Mouse (Mus musculus) embryonic fibroblast, embryonic 13.5 days (primary cell): ENCODE measurements around the gene Acad12.

Experiments
- CTCF ChIP-seq: IDR thresholded peaks from 2 replicates; pipeline ENCODE4 v1.5.1; 2011; ENCODE audit warnings: mild to moderate bottlenecking, control low read depth, low read length, moderate library complexity, borderline replicate concordance; ENCODE audit not compliant: insufficient read depth
- POLR2A ChIP-seq: IDR thresholded peaks from 2 replicates; pipeline ENCODE4 v1.6.1; 2011; ENCODE audit warnings: low read depth, mild to moderate bottlenecking, control low read depth, low read length, moderate library complexity

- no peak for TF ChIP-seq CTCF
- TF ChIP-seq POLR2A: no peak
Observed at GRCm38 (mm10) chr5:121649134-121649533, 30.4 kb upstream of the Acad12 start.
